Mouse (Mus musculus): ENCODE results near the gene Arhgap18.
"Not testable (repeated sequence)": the region's sequence is repeated elsewhere in the genome, so short reads cannot be mapped to it uniquely, and the experiment has no call there.

Gene Arhgap18

GRCm38 (mm10) chr10:26912112-26912797 lies 159.0 kb downstream of the Arhgap18 start:
- no peak for DNase-seq

- no peak for DNase-seq
Measured at GRCm38 (mm10) chr10:26912807-26913206, 159.6 kb downstream of the Arhgap18 start.

GRCm38 (mm10) chr10:26919307-26919977 lies 166.2 kb downstream of the Arhgap18 start:
- peak; percentile 65 for DNase-seq

- DNase-seq: no peak
Measured at GRCm38 (mm10) chr10:26920383-26920979, 167.3 kb downstream of the Arhgap18 start.

GRCm38 (mm10) chr10:26936056-26936455 lies 182.8 kb downstream of the Arhgap18 start:
- not testable (repeated sequence) for DNase-seq

- DNase-seq: not testable (repeated sequence)
Measured at GRCm38 (mm10) chr10:26938464-26938863, 185.2 kb downstream of the Arhgap18 start.

- no peak for DNase-seq
Measured at GRCm38 (mm10) chr10:26939549-26939948, 186.3 kb downstream of the Arhgap18 start.

GRCm38 (mm10) chr10:26948331-26948730 lies 195.1 kb downstream of the Arhgap18 start:
- DNase-seq: no peak

GRCm38 (mm10) chr10:26949667-26950066 lies 196.4 kb downstream of the Arhgap18 start:
- DNase-seq: no peak

GRCm38 (mm10) chr10:26950448-26950847 lies 197.2 kb downstream of the Arhgap18 start:
- DNase-seq: no peak

- no peak for DNase-seq
Measured at GRCm38 (mm10) chr10:26958513-26958912, 205.3 kb downstream of the Arhgap18 start.
